Mouse (Mus musculus) spleen, postnatal 4 days (tissue): Measurements from ENCODE around the gene Gm49711.

Experiments
- DNase-seq, 2 experiments: peaks; one replicate each; pipeline ENCODE4 v3.0.0; 2022; ENCODE audit warnings: low spot score in 2 of 2

The Gm49711 gene

GRCm38 (mm10) chr16:92057852-92058643 lies at the start of gene Gm49711, which contains the start of the genes Mrps6 and Slc5a3:
Gene Gm49711 (plus strand): TSS chr16:92058316.
Gene Mrps6 (plus strand): TSS chr16:92058270.
Gene Slc5a3 (plus strand): TSS chr16:92058322.
- DNase-seq, result peak; percentile 82 to 93

DNA sequence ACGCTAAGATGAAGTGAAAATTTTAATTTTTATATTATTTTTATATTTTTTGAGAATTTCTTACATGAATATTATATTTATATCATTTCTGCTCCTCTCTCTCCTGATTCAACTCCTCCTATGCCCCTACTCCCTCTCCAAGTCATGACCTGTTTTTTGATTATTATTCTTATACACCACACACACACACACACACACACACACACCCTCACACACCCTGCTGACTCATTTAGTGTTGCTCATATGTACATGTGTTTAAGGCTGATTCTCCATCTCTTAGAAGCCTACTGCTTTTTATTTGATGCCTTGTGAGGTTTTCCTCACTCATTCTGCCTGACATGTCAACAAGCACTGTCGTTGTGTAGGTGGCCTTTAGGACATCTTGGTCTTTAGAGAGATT lies 48.5 kb upstream of the Gm49711 start:
- no peak for DNase-seq

DNA sequence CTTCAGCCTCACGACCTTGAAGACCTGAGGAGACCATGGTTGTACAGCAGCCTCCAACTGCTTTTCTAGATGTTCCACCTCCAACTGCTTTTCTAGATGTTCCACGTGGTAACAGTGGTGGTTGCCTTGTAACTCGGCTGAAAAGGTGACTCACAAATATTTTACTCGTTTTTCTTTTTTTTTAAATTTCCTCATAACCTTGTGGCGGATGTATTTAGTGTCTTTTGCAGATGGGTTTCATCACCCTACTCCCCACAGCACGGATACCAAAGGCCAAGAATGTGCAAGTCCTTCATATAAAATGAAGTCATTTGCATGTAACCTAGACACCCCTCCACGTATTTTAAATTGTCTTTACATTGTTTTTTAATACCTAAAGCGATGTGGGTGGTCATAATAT lies 41.3 kb upstream of the Gm49711 start:
- DNase-seq, result no peak

DNA sequence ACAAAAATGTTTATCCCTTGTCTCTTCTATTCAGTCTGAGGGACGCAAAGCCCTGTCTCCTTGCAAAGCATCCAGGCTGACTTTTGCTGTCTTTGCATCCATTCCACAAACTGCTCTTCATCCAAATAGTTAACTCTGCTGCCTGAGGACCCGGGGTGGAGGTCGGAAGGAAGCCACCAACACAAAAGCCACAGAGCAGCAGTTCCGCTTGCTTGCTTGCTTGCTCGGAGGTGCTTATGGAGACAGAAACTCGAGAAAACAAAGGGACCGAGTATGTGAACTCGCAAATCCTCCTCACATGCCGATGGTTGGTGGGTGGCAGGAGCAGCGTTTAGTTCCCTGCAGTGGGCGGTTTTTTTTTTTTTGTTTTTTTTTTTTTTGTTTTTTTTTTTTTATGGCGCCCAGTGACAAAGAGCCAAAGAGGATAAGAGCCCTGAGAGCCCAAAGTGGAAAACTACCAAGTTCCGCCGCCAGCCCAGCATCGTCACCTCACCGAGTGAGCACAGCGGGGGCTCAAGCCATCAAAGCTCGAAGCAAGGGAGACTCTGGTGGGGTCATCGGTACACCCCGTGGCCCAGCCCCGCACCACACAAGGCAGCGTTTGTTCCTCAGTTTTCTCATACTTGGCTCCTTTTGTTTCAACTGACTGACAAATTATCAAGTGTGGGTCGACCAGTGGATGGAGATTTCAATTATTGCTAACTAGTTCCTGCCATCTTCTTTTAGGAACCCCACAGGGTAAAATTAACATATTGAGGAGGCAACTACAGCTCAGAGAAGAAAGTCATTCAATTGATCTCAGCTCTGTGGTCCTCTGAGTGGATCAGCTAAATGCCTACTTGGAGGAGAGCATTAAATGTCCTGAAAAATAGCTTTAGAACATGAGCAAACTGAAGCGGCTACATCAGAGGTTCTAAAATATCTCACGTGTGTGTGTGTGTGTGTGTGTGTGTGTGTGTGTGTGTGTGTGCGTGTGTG lies 38.7 kb upstream of the Gm49711 start:
- peak in 1 of 2 experiments; percentile 66 for DNase-seq

DNA sequence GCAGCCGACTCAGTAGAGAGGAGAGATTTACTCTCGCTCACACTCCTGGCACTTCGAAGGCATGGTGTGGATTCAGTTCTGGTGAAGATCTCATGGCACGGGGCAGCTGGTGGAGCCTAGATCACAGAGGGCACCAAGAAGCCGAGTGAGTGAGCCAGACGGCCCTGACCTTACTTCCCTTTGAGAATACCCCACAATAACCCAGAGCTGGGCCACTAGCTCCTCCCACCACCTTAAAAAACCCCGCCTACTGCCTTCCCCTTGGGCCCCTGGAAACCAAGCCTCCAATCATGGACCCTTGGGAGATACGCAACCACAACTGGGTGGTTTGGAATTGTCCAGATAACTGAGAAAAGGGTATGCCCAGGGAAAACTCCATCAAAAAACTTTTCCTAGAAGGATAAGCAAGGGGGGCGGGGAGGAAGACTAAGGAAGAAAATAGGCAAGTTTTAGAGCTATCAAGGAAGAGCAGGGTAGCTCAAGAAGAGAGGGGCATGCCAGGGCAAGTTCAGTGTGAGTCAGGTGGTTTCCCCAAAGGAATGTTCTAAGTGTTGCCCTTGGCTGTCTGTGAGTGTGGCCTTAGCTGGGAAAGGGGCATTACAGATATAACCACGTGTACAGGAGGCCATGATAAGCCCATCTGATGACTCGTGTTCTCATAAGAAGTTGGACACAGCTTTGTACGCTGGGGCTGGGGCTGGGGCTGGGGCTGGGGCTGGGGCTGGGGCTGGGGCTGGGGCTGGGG lies 36.3 kb upstream of the Gm49711 start:
- DNase-seq, result no peak

DNA sequence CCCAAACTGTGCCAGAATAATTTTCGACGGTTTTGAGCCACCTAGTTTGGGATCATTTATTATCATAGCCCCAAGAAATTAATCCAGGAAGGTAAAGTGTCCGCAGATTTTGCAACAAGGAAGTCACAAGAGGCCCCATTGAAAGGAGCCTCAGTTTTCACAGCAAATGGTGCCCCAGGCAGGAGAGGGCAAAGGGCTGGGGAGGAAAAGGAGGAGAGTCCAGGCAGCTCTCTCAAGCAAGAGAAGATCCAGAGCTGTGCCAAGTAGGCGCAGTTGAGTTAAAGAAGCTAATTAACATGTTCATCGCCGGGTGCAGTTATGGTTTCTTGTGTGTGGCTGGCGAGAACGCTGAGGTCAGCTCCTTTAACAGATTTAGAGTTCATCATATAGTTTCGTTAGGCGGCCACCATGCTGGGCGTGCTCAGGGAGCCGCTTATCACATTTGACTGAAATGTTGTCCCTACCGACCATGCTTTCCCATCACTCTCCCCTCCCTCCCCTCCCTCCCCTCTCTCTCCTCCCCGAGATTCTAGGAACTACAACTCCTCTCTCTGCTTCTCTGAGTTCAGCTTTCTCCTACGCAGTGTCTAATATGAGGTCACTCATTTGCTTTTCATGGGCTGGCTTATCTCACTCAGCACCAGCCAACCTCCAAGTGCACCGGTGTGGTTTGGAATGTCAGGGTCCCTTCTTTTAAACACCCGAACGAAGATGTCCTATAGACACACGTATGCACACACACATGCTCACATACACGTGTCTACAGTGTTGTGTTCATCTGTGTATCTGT lies 35.4 kb upstream of the Gm49711 start:
- DNase-seq, result no peak

DNA sequence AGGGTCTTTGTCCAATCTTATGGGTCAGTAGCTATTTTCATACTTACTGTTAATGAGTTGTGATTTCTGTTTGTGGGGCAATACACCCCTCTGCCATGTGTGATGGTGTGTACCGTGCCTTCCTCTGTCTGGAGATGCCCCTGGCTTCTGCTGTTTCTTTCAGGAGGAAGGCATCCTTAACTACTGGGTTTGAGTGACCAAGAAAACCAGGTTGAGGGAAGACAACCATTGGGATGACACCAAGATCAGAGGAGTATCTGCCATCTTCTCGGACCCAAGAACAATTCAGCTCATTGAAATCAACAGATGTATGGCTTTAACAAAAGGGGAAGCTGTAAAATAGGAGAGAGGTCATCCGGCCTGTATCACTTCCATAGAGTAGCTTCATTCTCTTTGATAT lies 24.8 kb upstream of the Gm49711 start:
- no peak for DNase-seq

GRCm38 (mm10) chr16:92034676-92035075 lies 23.4 kb upstream of the Gm49711 start:
- no peak for DNase-seq

GRCm38 (mm10) chr16:92036701-92037100 lies 21.4 kb upstream of the Gm49711 start:
- no peak for DNase-seq

- no peak for DNase-seq
Measured at GRCm38 (mm10) chr16:92037891-92038607, 20.1 kb upstream of the Gm49711 start.

- DNase-seq, result no peak
Measured at GRCm38 (mm10) chr16:92039421-92039820, 18.7 kb upstream of the Gm49711 start.

- no peak for DNase-seq
Measured at GRCm38 (mm10) chr16:92039966-92040365, 18.1 kb upstream of the Gm49711 start.

DNA sequence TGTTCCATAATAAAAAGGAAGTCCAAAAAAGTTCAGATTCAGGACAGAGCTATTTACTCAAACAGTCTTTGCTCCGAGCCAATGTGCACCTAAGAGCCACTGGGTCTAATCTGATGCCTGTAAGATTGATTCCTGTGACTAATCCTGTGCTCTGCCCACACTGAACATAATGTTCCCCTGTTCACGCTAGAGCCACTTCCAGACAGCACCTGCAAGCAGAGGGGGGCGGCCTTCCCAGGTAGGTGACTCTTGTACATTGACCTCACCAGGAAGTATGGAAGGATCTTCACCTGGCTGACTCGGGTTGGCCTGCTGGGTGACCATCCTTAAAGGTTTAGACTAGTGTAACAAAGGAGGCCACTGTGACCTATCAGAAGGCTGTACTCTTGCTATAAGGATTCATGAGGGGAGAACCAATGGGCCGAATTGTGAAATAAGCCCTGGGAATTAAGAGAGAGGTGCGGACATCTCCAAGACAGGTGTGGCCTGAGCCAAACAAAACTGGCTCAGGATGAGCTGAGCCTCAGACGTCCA lies 6.3 kb upstream of the Gm49711 start:
- no peak for DNase-seq

DNA sequence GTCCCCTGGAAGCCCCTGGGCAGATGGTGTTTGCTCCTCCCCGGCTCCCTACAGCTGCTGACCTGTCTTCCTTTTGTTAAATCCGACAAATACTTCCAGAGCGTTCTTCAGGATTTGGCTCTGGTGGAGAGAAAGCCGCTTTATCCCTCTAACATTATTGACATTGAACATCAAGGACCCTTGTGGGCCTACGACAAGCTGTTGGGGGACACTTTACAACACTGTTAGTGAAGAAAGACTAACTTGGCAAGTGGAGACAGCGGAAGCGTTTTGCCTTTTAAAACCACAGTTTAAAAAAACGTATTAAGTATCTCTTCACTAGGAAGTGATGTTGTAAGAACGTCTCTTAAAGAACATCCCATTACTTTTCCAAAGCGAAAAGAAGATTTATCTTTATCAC lies 5.5 kb upstream of the Gm49711 start:
- DNase-seq, result no peak

DNA sequence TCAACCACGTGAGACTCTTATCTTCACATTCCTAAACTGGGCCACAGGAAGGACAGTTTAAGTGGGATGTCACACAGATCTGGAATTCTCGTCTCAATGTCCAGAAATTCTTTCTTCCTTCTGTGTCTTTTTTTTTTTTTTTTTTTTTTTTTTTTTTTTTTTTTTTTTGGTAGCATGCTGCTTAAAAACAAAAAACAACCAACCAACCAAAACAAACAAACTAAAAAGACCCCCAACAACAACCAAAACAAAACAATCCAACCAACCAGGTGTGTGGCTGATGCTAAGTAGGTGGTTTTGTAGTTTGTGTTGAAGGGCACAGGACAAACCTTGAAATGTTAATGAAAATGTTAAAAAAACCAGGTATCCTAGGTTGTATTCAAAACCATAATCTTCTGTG lies 1.4 kb upstream of the Gm49711 start:
- DNase-seq, result no peak

DNA sequence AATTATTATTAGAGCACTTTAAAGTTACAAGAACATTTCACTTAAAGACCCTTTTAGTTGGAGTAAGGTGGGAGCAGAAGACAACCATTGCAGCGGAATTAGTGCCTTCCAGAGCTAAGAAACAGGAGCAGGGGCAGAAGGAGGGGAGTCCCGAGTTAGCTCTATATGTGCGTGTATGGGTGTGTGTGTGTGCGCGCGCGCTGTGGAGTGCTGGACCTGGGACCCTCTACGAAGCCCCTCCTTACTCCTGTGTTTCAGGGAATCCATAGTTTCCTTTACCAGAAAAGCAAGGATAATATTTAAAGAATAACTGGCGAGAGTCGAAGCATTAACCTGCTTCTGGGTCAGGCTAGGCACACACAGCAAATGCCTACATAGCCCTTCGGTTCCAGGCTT lies 662 bp upstream of the Gm49711 start:
- DNase-seq, result no peak

GRCm38 (mm10) chr16:92058644-92059620 lies 816 bp downstream of the Gm49711 start:
- peak in 1 of 2 experiments; percentile 67 for DNase-seq

DNA sequence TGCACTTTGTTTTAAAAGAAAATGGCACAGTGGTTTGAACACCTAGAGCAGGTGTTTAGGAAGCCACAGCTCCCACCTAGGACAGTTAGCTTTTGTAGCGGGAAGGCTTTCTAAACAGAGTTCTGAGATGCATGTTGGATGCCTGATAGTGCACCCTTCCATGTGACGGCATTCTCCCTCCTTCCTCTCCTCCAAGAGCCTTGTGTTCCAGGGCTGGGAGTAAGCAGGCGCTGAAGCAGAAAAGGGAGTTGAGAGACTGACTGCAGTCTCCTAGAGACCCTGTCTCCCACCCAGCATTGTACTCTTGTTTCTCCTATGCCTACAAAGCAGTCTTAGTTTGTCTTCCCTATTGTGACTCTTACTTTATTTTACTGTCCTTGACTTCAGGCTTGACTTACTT lies 2.1 kb downstream of the Gm49711 start:
- DNase-seq, result no peak

DNA sequence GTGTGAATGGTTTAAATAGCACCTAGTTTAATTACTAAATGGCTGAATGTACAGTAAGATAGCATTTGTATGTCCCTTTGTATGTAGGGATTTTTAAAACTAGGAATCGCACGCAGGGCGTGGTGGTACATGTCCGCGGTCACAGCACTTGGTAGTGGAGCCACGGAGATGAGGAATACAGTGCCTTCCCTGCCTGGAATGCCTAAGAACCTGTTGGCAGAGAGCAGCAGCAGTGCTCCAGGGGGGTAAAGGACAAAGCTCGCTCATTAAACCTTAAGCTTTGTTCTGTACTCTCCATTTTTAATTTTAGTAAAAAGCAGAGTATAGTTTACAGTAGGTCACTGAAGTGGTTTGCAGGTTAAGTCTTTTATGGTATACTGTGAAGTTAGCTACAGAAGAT lies 3.5 kb downstream of the Gm49711 start:
- DNase-seq, result no peak
